Mouse (Mus musculus) granulocyte monocyte progenitor cell, adult 5-6 weeks (primary cell): ENCODE measurements at regions not wholly inside any gene's neighbourhood (a gene's known extent, or its start where the extent isn't known, plus 50 kb on each side); places are given as distances from the start of the nearest gene placed in this dataset.

ENCODE experiments used
- ATAC-seq: replicated peaks from 2 replicates; pipeline ENCODE4 v1.8.0; 2016; ENCODE audit warnings: mild to moderate bottlenecking, moderate TSS enrichment, inconsistent platforms; ENCODE audit not compliant: poor library complexity, severe bottlenecking

- no peak for ATAC-seq
Measured at GRCm38 (mm10) chr8:100796628-100797027, 1380.4 kb upstream of the Cdh8 start.

- no peak for ATAC-seq
Measured at GRCm38 (mm10) chr8:100793951-100794350, 1377.7 kb upstream of the Cdh8 start.

DNA sequence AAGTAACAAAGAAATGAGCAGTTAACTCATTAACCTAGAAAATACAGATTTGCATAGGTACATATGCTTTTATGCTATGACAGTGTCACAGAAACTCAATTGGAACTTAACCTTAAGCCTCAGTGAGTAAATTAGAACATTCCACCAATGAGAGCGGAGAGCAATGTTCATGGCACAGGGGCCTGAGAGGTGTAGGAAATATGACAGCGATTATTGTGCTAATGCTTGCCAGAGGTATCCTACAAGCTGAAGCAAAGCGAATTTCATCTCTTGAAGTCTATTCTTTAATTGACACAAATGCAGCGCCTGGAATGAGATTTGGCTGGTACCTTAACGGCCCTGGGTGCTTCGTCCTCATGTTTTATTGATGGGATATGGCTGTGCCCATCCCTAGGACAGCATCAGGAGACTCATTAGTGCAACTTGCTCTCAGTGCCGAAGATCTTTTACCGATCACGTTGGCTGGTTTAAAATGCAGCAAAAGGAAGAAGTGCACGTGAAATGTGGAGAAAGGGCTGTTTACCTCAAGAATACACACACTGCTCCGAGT is 1374.4 kb upstream of the Cdh8 start:
- no peak for ATAC-seq

DNA sequence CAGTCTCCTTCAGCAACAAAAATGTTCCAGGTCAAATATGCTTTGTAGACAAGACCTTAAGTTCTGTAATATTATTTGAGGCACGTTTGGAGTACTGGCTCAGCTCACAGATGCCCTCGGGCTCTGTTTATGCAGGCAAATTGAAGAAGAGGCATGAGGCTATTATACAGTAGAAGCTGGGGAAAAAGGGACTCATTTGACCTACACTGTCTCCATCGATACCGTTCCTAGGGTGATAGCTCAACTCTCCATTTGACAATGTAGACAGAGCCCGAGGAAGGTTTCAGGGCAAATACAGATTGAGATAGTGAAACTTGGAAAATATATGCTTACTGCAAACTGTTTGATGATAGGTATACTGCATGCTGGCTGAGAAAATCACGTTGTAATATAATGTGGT is 1371.9 kb upstream of the Cdh8 start:
- no peak for ATAC-seq

DNA sequence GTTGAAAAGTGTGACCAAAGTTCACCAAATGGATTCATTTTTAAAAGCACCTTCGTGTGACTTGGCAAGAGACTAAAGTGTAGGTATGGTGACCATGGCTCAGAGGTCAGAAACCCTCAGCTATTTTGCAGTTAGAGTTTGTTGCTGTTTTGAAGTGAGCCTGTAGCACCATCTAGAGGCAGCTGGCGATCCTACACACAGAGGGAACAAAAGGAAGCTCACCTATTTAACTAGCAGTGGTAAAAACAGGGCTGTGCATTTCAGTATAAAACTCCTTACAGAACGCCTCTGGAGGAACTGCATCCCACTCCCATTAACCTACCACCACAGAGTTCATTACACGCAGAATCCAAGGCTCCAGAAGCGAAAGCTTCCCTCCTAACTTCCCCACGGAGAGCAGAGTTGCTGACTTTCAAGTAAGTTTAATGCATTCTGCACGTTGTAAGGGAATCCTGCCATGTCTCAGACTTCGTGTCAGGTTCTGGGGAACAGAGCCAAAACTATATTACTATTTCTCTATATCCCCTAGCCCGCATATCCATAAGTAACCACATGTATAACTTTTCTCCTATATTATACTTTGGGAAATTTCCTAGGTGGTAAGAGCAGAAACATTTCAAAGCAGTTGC is 1356.6 kb upstream of the Cdh8 start:
- 0 out of 2 replicates have a peak, but pooled peaks have one; percentile 30 for ATAC-seq

DNA sequence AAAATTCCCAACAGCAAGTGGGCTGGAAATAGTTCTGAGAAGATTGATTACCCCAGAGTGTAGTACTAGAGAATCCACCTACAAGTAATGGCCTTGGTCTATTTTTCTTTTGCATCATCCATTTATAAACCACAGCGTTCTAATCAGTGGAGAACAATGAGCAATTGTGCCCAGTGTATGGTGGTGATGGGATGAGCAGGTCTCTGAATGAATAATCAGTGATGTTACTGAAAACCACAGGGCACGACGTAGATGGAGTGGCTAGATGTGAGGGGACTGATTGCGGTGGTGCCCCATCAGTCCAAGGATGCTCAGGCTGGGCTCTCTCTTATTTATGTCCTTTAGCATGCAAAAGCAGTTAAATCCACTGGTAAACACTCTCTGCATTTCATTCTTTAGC is 1353.3 kb upstream of the Cdh8 start:
- no peak for ATAC-seq

DNA sequence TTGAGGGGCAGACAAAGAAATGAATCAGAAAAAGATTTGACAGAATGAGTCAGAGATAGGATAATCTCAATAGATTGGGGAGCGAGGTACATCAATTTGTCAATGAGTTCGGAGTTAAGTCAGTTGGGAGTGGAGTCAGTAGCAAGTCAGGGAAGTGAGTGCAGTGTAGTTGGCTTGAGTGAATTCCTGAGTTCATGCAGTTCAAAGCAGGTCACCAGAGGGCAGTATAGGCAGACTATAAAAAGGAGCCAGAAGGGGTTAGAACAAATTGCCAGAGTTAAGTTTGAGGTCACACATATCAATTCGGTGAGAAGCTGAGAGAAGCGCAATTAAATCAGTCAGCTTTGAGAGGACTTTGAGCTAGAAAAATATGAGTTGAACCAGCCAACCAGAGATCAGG is 1317.7 kb upstream of the Cdh8 start:
- no peak for ATAC-seq

DNA sequence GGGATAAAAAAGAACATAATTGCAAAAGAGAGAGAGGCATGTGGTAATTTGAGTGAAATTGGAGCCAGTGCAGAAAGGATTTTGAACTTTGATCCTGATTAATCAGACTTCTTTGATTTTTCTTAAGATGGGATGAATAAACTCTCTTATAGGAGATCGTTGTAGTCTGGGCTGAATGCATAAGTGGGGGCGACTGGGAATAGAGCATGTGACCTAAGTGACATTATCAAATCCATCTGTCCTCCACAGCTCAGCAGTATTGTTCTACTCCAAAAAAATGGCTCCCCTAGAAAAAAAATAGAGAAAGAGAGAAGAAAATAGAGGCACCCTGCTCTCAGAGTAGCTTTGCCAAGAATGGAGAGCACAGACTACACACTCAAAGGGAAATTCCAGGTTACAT is 1286.1 kb upstream of the Cdh8 start:
- no peak for ATAC-seq

DNA sequence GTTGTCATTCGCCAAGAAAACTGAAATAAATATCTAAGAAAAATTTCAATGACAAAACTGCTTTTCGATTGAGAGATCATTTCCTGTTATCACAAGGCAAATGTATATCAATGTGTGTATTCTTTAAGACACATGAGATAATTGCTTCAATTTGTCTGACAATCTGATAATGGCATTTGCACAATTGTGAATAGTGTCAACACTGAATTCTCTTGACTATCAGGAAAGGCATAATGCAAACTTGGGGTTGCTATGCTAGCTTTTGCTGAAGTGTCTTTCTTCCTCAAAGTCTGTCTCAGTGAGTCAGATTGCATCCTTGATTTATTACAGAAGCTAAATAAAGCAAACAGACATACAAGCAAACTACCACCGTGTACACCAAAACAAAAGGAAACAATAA is 1278.8 kb upstream of the Cdh8 start:
- ATAC-seq: no peak

GRCm38 (mm10) chr8:100678580-100678979 is 1262.3 kb upstream of the Cdh8 start:
- no peak for ATAC-seq
